Mouse (Mus musculus) brain, embryonic 14.5 days (tissue): ENCODE measurements around the gene Gpr35.

Experiments used
- CTCF ChIP-seq: fragments of 200-500 bp; IDR thresholded peaks from 2 replicates; pipeline ENCODE4 v1.5.1; 2012; ENCODE audit warnings: inconsistent platforms, mild to moderate bottlenecking, moderate library complexity, borderline replicate concordance; ENCODE audit not compliant: insufficient read depth, insufficient read length; ENCODE audit errors: extremely low read depth
- POLR2A ChIP-seq: fragments of 200-500 bp; IDR thresholded peaks from 2 replicates; pipeline ENCODE4 v1.6.1; 2012; ENCODE audit warnings: mild to moderate bottlenecking, inconsistent platforms, borderline replicate concordance; ENCODE audit not compliant: poor library complexity, insufficient read depth, insufficient read length, severe bottlenecking; ENCODE audit errors: extremely low read depth

- TF ChIP-seq CTCF (no peak), POLR2A (no peak)
Measured at GRCm38 (mm10) chr1:92907632-92908360, 42.9 kb upstream of the Gpr35 start.
